Mouse (Mus musculus) cerebellum, postnatal 14 days (tissue): Measurements from ENCODE around the gene Fam227a.

Source experiments
- DNase-seq, 2 experiments: peaks; one replicate each; pipeline ENCODE4 v3.0.0; 2021; ENCODE audit warnings: mixed read lengths in 2 of 2

Gene Fam227a

DNA sequence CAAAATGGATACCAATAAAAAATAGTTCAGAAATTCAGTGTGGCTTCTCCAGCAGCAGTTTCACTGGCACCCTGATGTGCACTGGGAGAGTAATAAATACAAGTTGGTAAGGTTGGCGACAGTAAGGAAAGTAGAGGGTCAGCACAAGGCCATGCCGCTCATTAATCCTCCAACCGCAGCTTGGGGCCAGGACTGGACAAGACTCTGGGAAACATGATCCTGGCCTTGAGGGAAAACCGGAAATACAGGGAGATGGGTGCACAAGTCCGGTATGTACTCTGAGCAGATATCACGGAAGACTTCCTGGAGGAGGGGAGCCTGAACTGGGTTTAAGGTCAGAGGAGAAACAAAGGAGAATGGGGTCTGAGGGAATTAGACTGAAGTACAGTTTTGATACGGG is 43.3 kb downstream of the Fam227a start:
- DNase-seq, result no peak

DNA sequence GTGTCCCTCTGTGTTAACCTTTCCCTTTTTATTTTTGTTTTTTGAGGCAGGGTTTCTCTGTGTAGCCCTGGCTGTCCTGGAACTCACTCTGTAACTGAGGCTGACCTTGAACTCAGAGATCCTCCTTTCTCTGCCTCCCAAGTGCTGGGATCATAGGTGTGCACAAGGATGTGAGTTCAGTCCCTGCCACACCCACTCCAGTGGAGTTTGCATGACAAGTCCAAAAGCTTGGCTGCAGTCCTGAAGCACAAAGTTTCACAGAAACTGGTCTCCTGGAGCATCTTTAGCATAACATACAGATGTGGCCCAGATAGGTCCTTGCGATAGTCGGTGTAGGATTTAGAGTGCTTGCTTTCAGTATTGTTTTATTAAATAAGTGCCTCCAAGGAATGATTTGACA is 49.5 kb downstream of the Fam227a start:
- DNase-seq, result no peak

DNA sequence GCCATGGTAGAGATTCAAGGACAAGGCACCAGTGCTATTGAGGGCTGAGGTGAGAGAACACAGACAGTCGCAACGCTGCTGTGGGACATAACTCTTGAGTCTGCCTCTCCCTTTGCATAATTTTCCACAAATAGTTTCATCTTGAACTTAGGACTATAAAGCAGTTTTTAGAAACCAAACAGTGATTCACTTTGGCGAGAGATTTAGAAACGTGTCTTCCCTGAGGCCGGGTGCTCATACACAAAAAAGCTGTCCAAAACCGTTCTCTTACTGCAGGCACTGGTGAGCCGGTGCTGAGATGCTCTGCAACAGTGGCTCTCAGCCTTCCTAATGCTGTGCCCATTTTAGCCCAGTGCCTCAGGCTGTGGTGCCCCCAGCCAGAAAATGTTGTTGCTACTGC is 50.5 kb downstream of the Fam227a start:
- DNase-seq, result no peak

DNA sequence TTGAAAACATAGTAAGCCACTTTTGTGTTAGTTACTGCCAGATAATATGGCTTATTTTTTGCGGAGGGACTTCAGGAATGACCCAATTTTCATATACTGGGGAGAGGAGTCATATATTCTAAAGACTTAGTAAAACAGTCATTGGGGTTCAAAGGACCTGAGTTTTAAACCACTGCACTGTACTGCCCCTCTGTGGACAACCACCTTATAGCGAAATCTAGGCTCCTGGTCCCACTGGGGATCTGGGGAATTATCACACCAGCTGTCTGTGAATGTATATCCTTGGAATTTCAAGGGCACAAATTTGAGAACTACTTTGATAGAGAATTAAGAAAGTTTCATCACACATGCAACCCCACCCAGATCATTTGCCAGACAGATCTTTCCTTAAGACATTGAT is 51.0 kb downstream of the Fam227a start:
- DNase-seq, result peak; percentile 42 to 45

DNA sequence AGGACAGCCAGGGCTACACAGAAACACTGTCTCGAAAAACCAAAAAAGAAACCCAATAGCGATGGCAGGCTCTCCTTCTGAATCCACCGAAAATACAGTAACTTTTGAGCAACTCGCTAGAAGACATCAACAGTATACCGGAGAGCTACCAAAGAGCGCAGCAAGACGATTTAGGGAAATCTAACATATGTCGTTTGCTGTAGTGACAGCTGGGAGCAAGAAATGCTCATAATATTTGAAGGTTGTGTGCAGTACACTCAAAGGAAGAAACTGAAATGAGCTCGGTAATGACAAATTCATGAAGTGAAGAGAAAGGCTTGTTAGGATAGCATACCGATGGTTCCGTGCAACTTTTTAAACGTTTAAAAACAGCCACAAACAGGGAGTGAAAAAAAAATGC is 52.6 kb downstream of the Fam227a start:
- DNase-seq, result no peak

DNA sequence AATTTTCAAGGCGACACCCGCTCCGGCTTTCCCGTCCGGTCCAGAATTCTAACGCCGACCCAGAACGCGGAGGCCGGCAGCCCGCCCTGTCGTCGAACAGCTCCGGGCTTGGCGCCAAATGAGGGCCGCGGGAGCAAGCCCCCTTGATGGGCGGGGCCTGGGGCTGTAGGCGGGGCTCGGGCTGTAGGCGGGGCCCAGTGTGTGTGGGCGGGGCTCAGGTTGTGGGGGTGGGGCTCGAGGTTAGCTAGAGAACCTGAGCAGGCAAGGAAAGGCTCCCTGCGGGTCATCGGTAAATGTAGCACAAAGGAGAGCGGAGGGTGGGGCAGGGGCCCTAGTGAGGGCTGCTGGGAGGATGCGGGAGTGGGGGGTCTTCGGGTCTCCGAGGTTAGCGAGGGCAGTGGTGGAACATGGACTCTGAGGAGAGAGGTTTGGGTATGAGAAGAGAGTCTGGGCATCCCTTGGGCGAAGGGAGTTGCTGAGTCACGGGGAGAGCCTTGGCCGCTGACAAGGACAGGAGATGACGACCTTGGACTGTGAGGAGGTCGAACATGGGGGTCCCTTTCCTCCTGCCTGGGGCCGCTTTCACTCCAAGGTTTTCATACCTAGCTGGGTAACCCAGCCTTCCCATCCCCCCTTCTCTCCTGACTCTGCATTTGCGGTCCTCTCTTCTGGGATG is 53.6 kb downstream of the Fam227a start, which contains the start of gene Dmc1:
TSS of gene Dmc1 (minus strand) at position 120 of the 676 bp plus-strand sequence.
- DNase-seq, result peak; percentile 38 to 59

DNA sequence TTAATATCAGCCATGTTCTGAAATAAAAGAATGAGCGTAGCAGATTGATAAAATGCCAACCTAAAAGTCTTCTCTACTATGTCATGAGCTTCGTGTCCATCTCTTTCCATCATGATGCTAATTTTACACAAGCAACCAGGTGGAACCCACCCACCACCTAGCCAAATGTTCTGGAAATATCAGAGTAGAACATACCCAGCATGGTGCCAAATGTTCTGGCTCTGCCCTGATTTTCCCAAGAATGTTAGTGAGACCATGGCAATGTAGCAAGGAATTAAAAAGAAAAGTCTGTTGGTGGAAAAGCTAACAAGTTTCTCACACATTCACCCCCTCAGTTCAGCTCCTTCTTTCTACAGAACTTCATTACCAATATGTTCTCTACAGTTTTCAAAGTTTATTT is 58.6 kb downstream of the Fam227a start:
- DNase-seq, result peak in 1 of 2 experiments; percentile 18

DNA sequence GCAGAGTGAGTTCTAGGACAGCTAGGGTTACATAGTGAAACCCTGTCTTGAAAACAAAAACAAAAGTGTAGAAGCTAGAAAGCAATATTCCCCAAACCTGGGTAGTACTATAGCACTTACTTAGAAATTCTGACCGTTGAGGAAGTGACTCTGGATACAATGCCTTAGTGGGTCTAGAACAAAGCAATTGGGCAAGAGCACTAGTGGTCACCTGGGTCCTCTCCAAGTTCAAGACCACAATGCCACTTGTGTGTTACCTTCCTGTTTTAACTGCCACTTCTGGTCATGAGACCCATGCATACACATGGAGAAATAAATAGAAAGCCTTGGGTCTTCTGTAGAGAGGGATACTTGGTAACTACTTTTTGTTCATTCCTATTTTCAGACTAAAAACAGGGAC is 60.0 kb downstream of the Fam227a start:
- DNase-seq, result no peak

DNA sequence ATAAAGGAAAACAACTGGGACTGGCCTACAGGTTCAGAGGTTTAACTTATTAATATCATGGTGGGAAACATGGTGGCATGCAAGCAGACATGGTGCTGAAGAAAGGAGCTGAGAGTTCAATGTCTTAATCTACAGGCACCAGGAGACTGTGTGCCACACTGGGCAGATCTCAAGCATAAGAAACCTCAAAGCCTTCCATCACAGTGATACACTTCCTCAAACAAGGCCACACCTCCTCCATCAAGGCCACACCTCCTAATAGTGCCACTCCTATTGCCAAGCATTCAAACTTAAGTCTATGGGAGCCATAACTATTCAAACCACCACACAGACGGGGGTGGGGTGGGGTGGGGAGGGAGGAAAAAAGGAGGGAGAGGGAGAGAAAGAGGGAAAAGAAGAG is 77.2 kb downstream of the Fam227a start:
- no peak for DNase-seq

DNA sequence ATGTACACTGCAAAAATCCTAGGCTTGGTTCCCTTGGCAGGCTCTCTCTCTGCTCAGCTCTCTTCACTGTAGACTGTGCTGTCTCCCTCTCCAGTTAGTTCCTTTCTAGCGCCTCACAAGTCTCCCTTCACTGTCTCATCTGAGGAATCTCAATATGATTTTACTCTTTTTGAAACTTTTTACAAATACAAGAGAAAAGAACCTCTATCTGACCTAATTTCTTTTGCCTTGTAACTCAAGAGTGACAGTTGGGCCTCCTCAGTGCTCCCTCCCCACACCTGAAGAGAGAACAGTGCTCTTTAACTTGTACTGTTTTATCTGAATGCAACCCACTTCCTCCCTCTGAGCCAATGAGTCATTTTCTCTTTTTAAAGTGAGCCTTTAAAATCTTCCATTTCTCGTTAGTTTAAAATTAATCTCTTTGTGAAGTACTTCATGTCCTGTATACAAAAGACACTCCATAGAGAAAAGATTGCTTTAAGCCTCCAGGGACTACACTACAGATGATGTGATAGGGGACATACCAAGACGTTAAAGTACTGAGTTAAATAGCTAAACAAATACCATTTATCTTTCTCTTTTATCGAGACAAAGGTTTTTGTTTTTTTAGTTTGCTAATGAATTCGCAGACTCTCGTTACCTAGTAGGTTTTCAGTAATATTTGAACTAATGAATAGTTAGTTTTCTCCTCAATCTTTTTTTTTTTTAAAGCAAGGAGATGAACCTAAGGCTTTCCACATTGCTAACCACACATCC is 80.9 kb downstream of the Fam227a start:
- no peak for DNase-seq

DNA sequence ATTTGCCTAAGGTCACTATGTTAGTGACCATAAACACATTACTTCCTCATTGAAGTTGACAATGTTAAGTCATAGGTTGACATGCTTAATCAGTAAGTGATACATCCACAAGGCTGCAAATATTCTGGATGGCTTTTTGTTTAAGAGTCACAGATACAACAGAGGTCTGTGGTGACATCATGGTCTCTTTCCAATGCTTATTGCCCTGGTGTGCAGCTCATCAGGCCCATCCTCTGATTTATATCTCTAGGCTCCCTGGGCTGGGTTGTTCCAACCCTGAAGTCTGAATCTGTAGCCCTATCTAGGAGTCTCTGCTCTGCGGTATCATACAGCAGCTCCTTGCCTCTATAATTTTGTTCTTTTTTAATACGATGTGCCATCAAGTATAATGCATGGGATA is 81.8 kb downstream of the Fam227a start:
- no peak for DNase-seq

DNA sequence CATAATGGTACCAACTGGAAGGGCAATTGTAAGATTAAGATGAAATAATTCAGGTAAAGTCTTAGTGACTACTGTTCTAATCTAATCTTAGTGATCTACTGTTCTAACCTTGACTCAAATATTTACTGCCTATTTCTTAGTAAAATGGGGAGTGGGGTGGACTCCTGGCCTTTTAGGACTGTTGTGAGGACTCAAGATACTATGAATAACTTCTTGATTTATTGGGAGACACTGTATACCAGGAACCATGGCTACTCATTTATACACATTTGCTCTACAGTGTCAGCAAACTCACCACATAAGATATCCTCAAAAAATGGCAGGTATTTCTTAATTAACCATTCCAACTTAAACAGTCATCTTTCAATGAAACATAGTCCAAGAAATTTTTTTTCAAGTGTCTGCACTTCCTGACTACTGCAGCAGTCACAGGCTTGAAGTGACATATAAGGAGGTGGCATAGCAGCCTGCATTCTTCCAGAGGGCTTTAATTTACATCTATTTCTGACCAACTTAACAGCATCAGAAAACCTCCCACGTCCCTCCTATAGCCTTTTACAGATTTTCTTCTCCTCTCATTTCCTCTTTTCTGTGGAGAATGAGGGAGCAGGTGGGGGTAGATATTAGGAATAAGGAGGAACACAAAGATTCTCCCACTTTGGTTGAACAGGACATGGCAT is 83.1 kb downstream of the Fam227a start:
- DNase-seq, result no peak

DNA sequence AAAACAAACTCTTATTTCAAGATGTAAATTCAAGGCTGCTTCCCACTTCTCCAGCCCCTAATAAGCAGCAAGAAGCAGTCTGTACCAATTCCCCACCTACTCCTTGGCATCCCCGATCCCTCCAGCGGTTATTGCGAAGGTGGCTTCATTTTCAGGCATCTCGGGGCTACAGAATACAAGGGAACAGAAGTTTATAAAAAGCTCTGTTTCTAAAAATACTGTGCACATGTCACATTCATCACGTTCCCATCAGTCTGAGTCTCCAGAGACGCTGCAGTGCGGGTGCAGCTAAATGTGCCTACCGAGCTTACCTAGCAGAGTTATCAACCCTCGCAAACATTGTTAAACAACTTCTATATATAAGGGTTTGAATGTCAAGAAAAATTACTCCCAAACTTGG is 96.3 kb downstream of the Fam227a start:
- no peak for DNase-seq

DNA sequence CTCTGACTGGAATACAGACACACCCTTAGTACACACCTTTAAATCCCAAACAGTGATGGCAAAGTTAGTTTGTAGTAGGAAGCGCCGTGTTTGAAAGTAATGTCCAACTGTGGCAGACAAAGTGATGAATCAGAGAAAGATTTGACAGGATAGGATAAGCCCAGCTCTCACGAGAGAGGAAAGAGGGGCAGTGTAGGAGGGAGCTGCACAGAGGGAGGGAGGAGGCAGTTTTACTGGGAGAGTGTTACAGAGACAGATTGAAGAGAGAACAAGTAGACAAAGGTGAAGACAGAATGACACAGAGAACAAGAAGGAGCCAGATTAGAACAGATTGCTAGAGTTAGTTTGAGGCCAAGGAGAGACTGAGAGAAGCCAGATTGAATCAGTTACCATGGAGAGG is 99.1 kb downstream of the Fam227a start:
- DNase-seq, result no peak
